Mouse (Mus musculus) layer of hippocampus, adult 2 months (tissue): Measurements from ENCODE around the gene Gpc6. TPM values are rescaled to one million over a fixed set of nuclear protein-coding genes. Genes with fewer than 3 reads are reported as not detected.

Experiments used
- DNase-seq, 2 experiments: peaks; one replicate each; pipeline ENCODE4 v3.0.0; 2022; ENCODE audit warnings: low spot score in 2 of 2
- H3K27ac ChIP-seq: fragments of 200-600 bp; 2 replicates; pipeline ENCODE4 v1.8.1; 2022
- H3K4me3 ChIP-seq: fragments of 200-600 bp; 2 replicates; pipeline ENCODE4 v1.8.1; 2022; ENCODE audit warnings: mild to moderate bottlenecking
- CTCF ChIP-seq: fragments of 200-600 bp; conservative IDR thresholded peaks from 2 replicates; pipeline ENCODE4 v1.8.1; 2022; ENCODE audit warnings: antibody characterized with exemption, mild to moderate bottlenecking, moderate library complexity
- total RNA-seq, 2 experiments: library from RNA; stranded (reverse); gene quantifications; 2 replicates each; pipeline ENCODE4 v1.2.3; 2021

The Gpc6 gene
- total RNA-seq, 2 experiments from 2014 or later, result 10.5 to 10.6 TPM

- Histone ChIP-seq H3K4me3 (no peak overlapping the region), H3K27ac (no peak overlapping the region)
- TF ChIP-seq CTCF, result no peak
- DNase-seq, result no peak
Observed at GRCm38 (mm10) chr14:117611113-117611512, 686.0 kb downstream of the Gpc6 start.

- no peak overlapping the region for H3K27ac ChIP-seq
- no peak overlapping the region for H3K4me3 ChIP-seq
- DNase-seq, result no peak
- TF ChIP-seq CTCF, result no peak
Observed at GRCm38 (mm10) chr14:117625100-117625710, 700.1 kb downstream of the Gpc6 start.

- Histone ChIP-seq H3K4me3 (no peak overlapping the region), H3K27ac (no peak overlapping the region)
- no peak for DNase-seq
- TF ChIP-seq CTCF, result no peak
Observed at GRCm38 (mm10) chr14:117634238-117634940, 709.3 kb downstream of the Gpc6 start.

- TF ChIP-seq CTCF, result no peak
- no peak overlapping the region for H3K4me3 ChIP-seq
- no peak for DNase-seq
- no peak overlapping the region for H3K27ac ChIP-seq
Observed at GRCm38 (mm10) chr14:117641853-117642252, 716.7 kb downstream of the Gpc6 start.

- Histone ChIP-seq H3K4me3 (no peak overlapping the region), H3K27ac (no peak overlapping the region)
- no peak for DNase-seq
- TF ChIP-seq CTCF, result no peak
Observed at GRCm38 (mm10) chr14:117643069-117643468, 718.0 kb downstream of the Gpc6 start.

- DNase-seq, result no peak
- TF ChIP-seq CTCF, result no peak
Observed at GRCm38 (mm10) chr14:117648199-117648960, 723.3 kb downstream of the Gpc6 start.

GRCm38 (mm10) chr14:117650141-117650540 is 725.0 kb downstream of the Gpc6 start:
- DNase-seq, result no peak

More at GRCm38 (mm10) chr14:117648199-117648960, 723.3 kb downstream of the Gpc6 start:
- Histone ChIP-seq H3K27ac (no peak overlapping the region), H3K4me3 (no peak overlapping the region)

GRCm38 (mm10) chr14:117651271-117651670 is 726.2 kb downstream of the Gpc6 start:
- no peak for TF ChIP-seq CTCF
- no peak overlapping the region for H3K27ac ChIP-seq
- DNase-seq, result no peak
- no peak overlapping the region for H3K4me3 ChIP-seq

More at GRCm38 (mm10) chr14:117650141-117650540, 725.0 kb downstream of the Gpc6 start:
- no peak overlapping the region for H3K4me3 ChIP-seq
- H3K27ac ChIP-seq, result no peak overlapping the region
- TF ChIP-seq CTCF, result no peak

- no peak overlapping the region for H3K27ac ChIP-seq
- TF ChIP-seq CTCF, result no peak
- no peak for DNase-seq
- H3K4me3 ChIP-seq, result no peak overlapping the region
Observed at GRCm38 (mm10) chr14:117651938-117652337, 726.8 kb downstream of the Gpc6 start.

- Histone ChIP-seq H3K4me3 (no peak overlapping the region), H3K27ac (no peak overlapping the region)
- peak; percentile 6 to 11 for DNase-seq
- TF ChIP-seq CTCF, result no peak
Observed at GRCm38 (mm10) chr14:117655382-117655781, 730.3 kb downstream of the Gpc6 start.

- TF ChIP-seq CTCF, result no peak
- H3K27ac ChIP-seq, result no peak overlapping the region
- DNase-seq, result no peak
- no peak overlapping the region for H3K4me3 ChIP-seq
Observed at GRCm38 (mm10) chr14:117659198-117659761, 734.2 kb downstream of the Gpc6 start.

GRCm38 (mm10) chr14:117662261-117662660 is 737.1 kb downstream of the Gpc6 start:
- H3K27ac ChIP-seq, result no peak overlapping the region
- TF ChIP-seq CTCF, result no peak
- DNase-seq, result no peak
- no peak overlapping the region for H3K4me3 ChIP-seq

GRCm38 (mm10) chr14:117664796-117665195 is 739.7 kb downstream of the Gpc6 start:
- TF ChIP-seq CTCF, result no peak
- Histone ChIP-seq H3K4me3 (no peak overlapping the region), H3K27ac (no peak overlapping the region)
- DNase-seq, result no peak
